Mouse (Mus musculus) heart, embryonic 12.5 days (tissue): ENCODE data around the gene Vegfc. TPM values are rescaled to one million over a fixed set of nuclear protein-coding genes. Genes with fewer than 3 reads are reported as not detected.

Experiments
- ATAC-seq: fragments of 200-750 bp; cut with Nextera tagmentation; 2 replicates; pipeline ENCODE4 v1.8.0; 2017; ENCODE audit warnings: moderate TSS enrichment, moderate library complexity; ENCODE audit not compliant: insufficient number of reproducible peaks, low FRiP score
- H3K27ac ChIP-seq: fragments of 300-500 bp; sonication (generic); 2 replicates; pipeline ENCODE4 v1.5.1; 2016; ENCODE audit warnings: mild to moderate bottlenecking, moderate library complexity; ENCODE audit not compliant: poor library complexity, severe bottlenecking
- H3K27me3 ChIP-seq: fragments of 300-500 bp; sonication (generic); replicated peaks from 2 replicates; pipeline ENCODE4 v1.6.1; 2016; ENCODE audit warnings: mild to moderate bottlenecking, moderate library complexity
- H3K36me3 ChIP-seq: fragments of 300-500 bp; sonication (generic); 2 replicates; pipeline ENCODE4 v1.6.1; 2016; ENCODE audit warnings: mild to moderate bottlenecking, moderate library complexity
- H3K4me1 ChIP-seq: fragments of 300-500 bp; sonication (generic); replicated peaks from 2 replicates; pipeline ENCODE4 v1.6.1; 2016; ENCODE audit warnings: mild to moderate bottlenecking
- H3K4me2 ChIP-seq: fragments of 300-500 bp; sonication (generic); 2 replicates; pipeline ENCODE4 v1.6.1; 2016; ENCODE audit warnings: mild to moderate bottlenecking, moderate library complexity
- H3K4me3 ChIP-seq: fragments of 300-500 bp; sonication (generic); 2 replicates; pipeline ENCODE4 v1.5.1; 2016; ENCODE audit warnings: mild to moderate bottlenecking
- H3K9ac ChIP-seq: fragments of 300-500 bp; sonication (generic); 2 replicates; pipeline ENCODE4 v1.6.1; 2016; ENCODE audit warnings: mild to moderate bottlenecking, moderate library complexity
- H3K9me3 ChIP-seq: fragments of 300-500 bp; sonication (generic); replicated peaks from 2 replicates; pipeline ENCODE4 v1.6.1; 2016; ENCODE audit warnings: mild to moderate bottlenecking, moderate library complexity
- WGBS: fragments of 180-500 bp; shearing (Covaris S2); methylation state at CpG from one replicate; pipeline ENCODE4 v1.1.7; 2016; 5-methylcytosine and 5-hydroxymethylcytosine counted together
- polyA plus RNA-seq: library from polyadenylated mRNA; unstranded; fragments of >200 nt; fragmentation: Nextera tagmentation; extraction: Ambion mirVana; gene quantifications from 2 replicates; pipeline ENCODE4 v1.2.1, GENCODE M21; 2016

The Vegfc gene
- polyA plus RNA-seq, 1 experiment from 2014 or later = 19.7 TPM

- WGBS = 87% methylated on average over 6 of the region's 6 CpGs
- Histone ChIP-seq H3K9me3 (no peaks in the 10 kb centered on the region), H3K9ac (no peak overlapping the region), H3K4me1 (peaks cover 16% of the 10 kb centered on the region), H3K4me3 (no peak overlapping the region), H3K27me3 (no peaks in the 10 kb centered on the region), H3K4me2 (no peak overlapping the region), H3K36me3 (no peaks in the 10 kb centered on the region), H3K27ac (no peak overlapping the region)
- ATAC-seq = no peak
These were observed 8.5 kb downstream of the Vegfc start for GRCm38 (mm10) chr8:54085896-54086295.

- H3K4me2 ChIP-seq = no peak overlapping the region
- H3K4me1 ChIP-seq = peaks cover 16% of the 10 kb centered on the region
- 71% methylated on average over 2 of the region's 2 CpGs for WGBS
- H3K4me3 ChIP-seq = no peak overlapping the region
- H3K9ac ChIP-seq = no peak overlapping the region
- H3K36me3 ChIP-seq = no peaks in the 10 kb centered on the region
- ATAC-seq = no peak
- no peaks in the 10 kb centered on the region for H3K27me3 ChIP-seq
- H3K9me3 ChIP-seq = no peaks in the 10 kb centered on the region
- no peak overlapping the region for H3K27ac ChIP-seq
These were observed 9.7 kb downstream of the Vegfc start for GRCm38 (mm10) chr8:54087114-54087513.

DNA sequence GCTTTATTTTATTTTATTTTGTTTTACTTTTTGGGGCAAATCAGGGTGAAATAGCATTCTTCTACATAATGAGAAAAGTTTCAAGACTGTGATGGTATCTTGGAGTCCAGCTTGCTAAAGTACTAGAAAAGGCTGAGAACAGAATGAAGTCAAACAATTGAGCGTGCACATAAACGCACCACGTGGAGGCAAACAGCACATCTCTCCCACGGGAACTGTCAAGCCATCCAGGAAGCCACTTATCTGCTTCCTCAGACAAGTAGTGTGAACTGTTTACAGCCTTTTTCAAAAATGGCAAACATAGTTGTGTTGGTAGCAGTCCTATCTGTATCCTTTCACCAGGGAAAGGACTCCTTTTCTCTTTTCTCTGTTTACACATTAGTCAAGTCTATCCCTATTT lies 11.8 kb downstream of the Vegfc start:
- Histone ChIP-seq H3K4me1 (peaks cover 2% of the 10 kb centered on the region), H3K9ac (no peak overlapping the region), H3K4me2 (no peak overlapping the region), H3K27ac (no peak overlapping the region), H3K9me3 (no peaks in the 10 kb centered on the region), H3K4me3 (no peak overlapping the region), H3K36me3 (no peaks in the 10 kb centered on the region), H3K27me3 (no peaks in the 10 kb centered on the region)
- 33% methylated on average over 4 of the region's 4 CpGs for WGBS
- no peak; the same call in 1 of the 2 replicates for ATAC-seq

DNA sequence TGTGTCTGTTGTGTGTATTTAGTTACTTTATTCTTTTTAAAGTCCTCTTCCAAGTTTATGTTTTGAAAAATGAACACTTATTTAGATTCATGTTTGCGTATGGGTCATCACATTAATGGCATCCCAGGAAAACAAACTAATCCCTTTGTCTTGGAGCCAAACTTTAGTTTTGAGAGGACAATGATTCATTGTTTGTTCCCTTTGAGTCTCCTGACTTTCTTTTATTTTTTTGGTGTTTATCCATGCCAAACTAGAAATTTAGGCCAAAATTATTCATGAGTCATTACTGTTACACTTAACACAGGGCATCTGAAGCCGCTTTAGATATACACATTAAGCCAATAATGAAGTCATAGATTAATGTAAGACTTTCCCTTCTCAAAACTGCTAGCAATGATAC lies 12.5 kb downstream of the Vegfc start:
- ATAC-seq = no peak
- no peaks in the 10 kb centered on the region; the same call in 1 of the 2 replicates for H3K4me1 ChIP-seq
- no peaks in the 10 kb centered on the region for H3K9me3 ChIP-seq
- H3K9ac ChIP-seq = no peak overlapping the region
- H3K4me2 ChIP-seq = no peak overlapping the region
- WGBS = 86% methylated on average over 2 of the region's 2 CpGs
- H3K27me3 ChIP-seq = no peaks in the 10 kb centered on the region
- no peak overlapping the region for H3K27ac ChIP-seq
- no peaks in the 10 kb centered on the region for H3K36me3 ChIP-seq
- no peak overlapping the region for H3K4me3 ChIP-seq

DNA sequence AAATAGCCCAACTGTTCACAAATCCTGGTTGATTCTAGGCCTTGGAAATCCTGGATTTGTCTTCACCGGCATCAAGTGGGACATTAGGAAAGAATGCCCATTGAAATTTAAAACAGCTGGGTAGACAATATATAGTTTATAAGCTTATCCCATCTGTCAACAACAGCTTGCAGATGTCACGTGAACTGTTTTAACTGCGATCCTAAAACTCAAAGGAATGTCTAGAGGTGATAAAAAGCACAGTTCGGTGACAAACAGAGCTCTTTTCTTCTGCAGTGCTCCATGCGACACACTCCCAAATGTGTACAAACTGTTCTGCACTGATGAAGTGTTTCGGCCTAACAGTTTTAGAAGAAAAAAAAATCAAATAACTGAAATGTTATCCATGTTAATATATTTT lies 22.7 kb downstream of the Vegfc start:
- H3K4me2 ChIP-seq = no peak overlapping the region
- no peak for ATAC-seq
- no peak overlapping the region for H3K27ac ChIP-seq
- no peaks in the 10 kb centered on the region for H3K27me3 ChIP-seq
- WGBS = 24% methylated on average over 6 of the region's 6 CpGs
- no peak overlapping the region for H3K9ac ChIP-seq
- H3K4me3 ChIP-seq = no peak overlapping the region
- H3K4me1 ChIP-seq = peaks cover 8% of the 10 kb centered on the region
- no peaks in the 10 kb centered on the region for H3K36me3 ChIP-seq
- no peaks in the 10 kb centered on the region for H3K9me3 ChIP-seq

DNA sequence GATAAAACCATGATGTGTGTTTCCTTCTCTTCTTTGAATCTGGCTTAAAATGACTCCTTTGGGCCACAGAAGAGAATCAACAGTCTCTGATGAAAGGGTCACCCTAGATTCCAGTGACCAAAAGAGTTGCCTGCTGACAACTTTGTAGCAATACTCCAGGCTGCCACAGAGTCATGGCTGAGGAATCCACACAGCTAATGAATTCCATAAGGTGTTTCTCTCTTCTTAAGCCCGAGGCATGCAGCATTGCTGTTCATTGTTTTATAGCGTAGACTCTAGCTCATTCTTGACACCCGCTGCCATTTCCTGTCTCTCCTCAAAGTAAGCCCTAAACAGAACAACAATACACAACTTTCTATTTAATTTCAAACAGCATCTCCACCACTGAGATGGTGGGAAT lies 37.2 kb downstream of the Vegfc start:
- Histone ChIP-seq H3K4me1 (peaks cover 10% of the 10 kb centered on the region), H3K9me3 (no peaks in the 10 kb centered on the region), H3K27ac (peak overlapping the region; percentile 33; the same call in 1 of the 2 replicates), H3K36me3 (no peaks in the 10 kb centered on the region), H3K4me3 (no peak overlapping the region), H3K27me3 (no peaks in the 10 kb centered on the region), H3K4me2 (no peak overlapping the region), H3K9ac (no peak overlapping the region)
- no peak for ATAC-seq
- 44% methylated on average over 3 of the region's 3 CpGs for WGBS

GRCm38 (mm10) chr8:54120115-54120514 lies 42.7 kb downstream of the Vegfc start:
- no peaks in the 10 kb centered on the region for H3K36me3 ChIP-seq
- no peaks in the 10 kb centered on the region for H3K27me3 ChIP-seq
- no peaks in the 10 kb centered on the region for H3K9me3 ChIP-seq
- no peak for ATAC-seq
- no peak overlapping the region for H3K4me2 ChIP-seq
- WGBS = 85% methylated on average over 7 of the region's 7 CpGs
- H3K9ac ChIP-seq = no peak overlapping the region
- no peak overlapping the region for H3K27ac ChIP-seq
- H3K4me3 ChIP-seq = no peak overlapping the region
- peaks cover 10% of the 10 kb centered on the region for H3K4me1 ChIP-seq

- H3K36me3 ChIP-seq = no peaks in the 10 kb centered on the region
- H3K27ac ChIP-seq = no peak overlapping the region
- 37% methylated on average over 3 of the region's 3 CpGs for WGBS
- peaks cover 10% of the 10 kb centered on the region for H3K4me1 ChIP-seq
- no peaks in the 10 kb centered on the region for H3K27me3 ChIP-seq
- H3K4me2 ChIP-seq = no peak overlapping the region
- ATAC-seq = no peak
- no peak overlapping the region for H3K4me3 ChIP-seq
- H3K9ac ChIP-seq = no peak overlapping the region
- H3K9me3 ChIP-seq = no peaks in the 10 kb centered on the region
These were observed 44.5 kb downstream of the Vegfc start for GRCm38 (mm10) chr8:54121942-54122341.

DNA sequence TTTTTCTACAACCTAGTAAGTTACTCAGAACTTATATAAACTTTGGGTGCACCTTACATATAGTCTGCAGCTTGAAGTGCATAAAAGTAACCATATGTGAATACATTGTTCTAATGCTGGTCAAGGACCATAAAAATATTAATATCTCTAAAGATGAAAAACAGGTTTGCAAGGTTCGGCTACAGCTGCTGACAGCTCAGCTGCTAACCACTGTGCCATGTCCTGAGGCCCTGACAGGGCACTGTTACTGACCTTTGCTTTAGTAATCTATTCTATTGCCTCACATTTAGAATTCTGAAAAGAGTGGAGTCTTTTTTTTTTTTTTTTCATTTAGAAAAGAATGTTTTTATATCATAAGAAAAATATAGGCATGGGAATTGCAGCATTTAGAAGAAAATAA lies 44.9 kb downstream of the Vegfc start:
- WGBS = 63% methylated on average over 1 of the region's 1 CpGs
- peaks cover 10% of the 10 kb centered on the region for H3K4me1 ChIP-seq
- no peaks in the 10 kb centered on the region for H3K27me3 ChIP-seq
- no peak overlapping the region for H3K4me2 ChIP-seq
- H3K9ac ChIP-seq = no peak overlapping the region
- no peak overlapping the region for H3K27ac ChIP-seq
- H3K36me3 ChIP-seq = no peaks in the 10 kb centered on the region
- ATAC-seq = no peak
- no peak overlapping the region for H3K4me3 ChIP-seq
- no peaks in the 10 kb centered on the region for H3K9me3 ChIP-seq

DNA sequence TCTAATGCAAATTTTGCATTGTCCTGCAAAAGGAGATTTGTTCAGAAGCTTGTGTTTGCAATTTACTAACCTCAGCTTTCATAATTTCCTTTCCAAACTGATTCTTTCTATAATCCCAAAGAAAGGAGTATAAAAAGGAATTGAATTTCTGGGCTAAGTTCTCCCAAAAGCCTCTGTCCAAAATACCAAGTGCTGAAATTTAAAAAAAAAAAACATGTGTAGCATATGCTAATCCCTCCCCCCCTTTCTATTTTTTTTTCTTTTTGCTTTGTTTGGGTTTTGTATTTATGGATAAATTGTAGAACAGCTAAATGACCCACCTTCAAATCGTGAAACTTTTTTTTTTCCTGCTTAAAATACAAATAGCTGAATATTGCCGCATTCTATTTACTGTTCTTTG lies 53.2 kb downstream of the Vegfc start:
- no peak overlapping the region for H3K4me3 ChIP-seq
- no peak overlapping the region for H3K27ac ChIP-seq
- no peak overlapping the region for H3K4me2 ChIP-seq
- WGBS = 89% methylated on average over 2 of the region's 2 CpGs
- no peaks in the 10 kb centered on the region for H3K27me3 ChIP-seq
- ATAC-seq = no peak
- H3K9ac ChIP-seq = no peak overlapping the region
- no peaks in the 10 kb centered on the region for H3K4me1 ChIP-seq
- no peaks in the 10 kb centered on the region for H3K36me3 ChIP-seq
- H3K9me3 ChIP-seq = no peaks in the 10 kb centered on the region

DNA sequence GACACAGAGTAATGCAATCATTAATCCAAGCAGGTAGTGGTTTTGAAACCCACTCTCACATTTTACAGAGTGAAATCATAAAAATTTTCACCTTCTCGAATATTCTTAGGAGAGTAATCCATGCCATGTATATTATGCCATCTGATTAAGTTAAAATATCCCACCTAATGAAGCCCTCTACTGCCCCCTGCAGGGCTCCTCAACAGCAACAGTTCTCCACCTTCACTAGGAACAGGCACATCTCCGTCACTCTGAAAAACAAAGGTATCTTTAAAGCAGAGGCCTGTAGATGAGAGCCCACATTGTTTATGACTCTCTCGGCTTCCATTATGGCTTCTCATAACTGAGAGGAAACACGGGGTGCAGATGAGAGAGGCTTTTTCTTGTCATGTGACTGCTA lies 75.8 kb downstream of the Vegfc start:
- Histone ChIP-seq H3K27ac (no peak overlapping the region), H3K9ac (no peak overlapping the region), H3K4me1 (no peaks in the 10 kb centered on the region), H3K36me3 (no peaks in the 10 kb centered on the region), H3K9me3 (no peaks in the 10 kb centered on the region), H3K4me2 (no peak overlapping the region), H3K27me3 (no peaks in the 10 kb centered on the region), H3K4me3 (no peak overlapping the region)
- ATAC-seq = no peak
- 51% methylated on average over 4 of the region's 4 CpGs for WGBS

- Histone ChIP-seq H3K36me3 (peaks cover 4% of the 10 kb centered on the region; the same call in 1 of the 2 replicates), H3K27me3 (no peaks in the 10 kb centered on the region), H3K4me2 (peak overlapping the region; percentile 45), H3K9me3 (no peaks in the 10 kb centered on the region), H3K4me3 (no peak overlapping the region), H3K9ac (no peak overlapping the region), H3K4me1 (peaks cover 5% of the 10 kb centered on the region; the same call in 1 of the 2 replicates), H3K27ac (no peak overlapping the region)
- 10% methylated on average over 5 of the region's 5 CpGs for WGBS
- peak; percentile 73; the same call in 1 of the 2 replicates for ATAC-seq
These were observed 86.1 kb downstream of the Vegfc start for GRCm38 (mm10) chr8:54163505-54163904.
